Mouse (Mus musculus) adrenal gland, adult 18-20 months (tissue): ENCODE measurements around the gene A230050P20Rik. TPM values are rescaled to one million over a fixed set of nuclear protein-coding genes. Genes with fewer than 3 reads are reported as not detected.
"Not testable (repeated sequence)": the region's sequence is repeated elsewhere in the genome, so short reads cannot be mapped to it uniquely, and the experiment has no call there.

Source experiments
- DNase-seq, 2 experiments: peaks; one replicate each; pipeline ENCODE4 v3.0.0; 2021 to 2022; ENCODE audit warnings: low spot score in 2 of 2
- long read RNA-seq, 2 experiments: library from polyadenylated mRNA; stranded (forward); transcript quantifications; one replicate each; pipeline ENCODE4 v2.0.0; 2021
- total RNA-seq, 2 experiments: library from RNA; stranded (reverse); gene quantifications; 1 replicate in 1 of 2; 2 replicates in 1 of 2; pipeline ENCODE4 v1.2.3; 2021

The A230050P20Rik gene
- total RNA-seq = 10 to 100 TPM; 14.7 to 17.5 TPM
- long read RNA-seq, experiment 1, partial matches to known transcripts = 2 of 18 reads
- long read RNA-seq, experiment 1, other reads (novel, unspliced or antisense) = 10 of 18 reads
- long read RNA-seq, experiment 2, transcript A230050P20Rik-201 (8 exons, 1,683 nt) = major isoform, 14 of 25 reads
- long read RNA-seq, experiment 2, partial matches to known transcripts = 4 of 25 reads
- long read RNA-seq, experiment 2, other reads (novel, unspliced or antisense) = 6 of 25 reads

GRCm38 (mm10) chr9:20868448-20869001 is at the start of gene A230050P20Rik:
Gene A230050P20Rik (plus strand): TSS chr9:20868642.
- peak; percentile 56 to 69 for DNase-seq

DNA sequence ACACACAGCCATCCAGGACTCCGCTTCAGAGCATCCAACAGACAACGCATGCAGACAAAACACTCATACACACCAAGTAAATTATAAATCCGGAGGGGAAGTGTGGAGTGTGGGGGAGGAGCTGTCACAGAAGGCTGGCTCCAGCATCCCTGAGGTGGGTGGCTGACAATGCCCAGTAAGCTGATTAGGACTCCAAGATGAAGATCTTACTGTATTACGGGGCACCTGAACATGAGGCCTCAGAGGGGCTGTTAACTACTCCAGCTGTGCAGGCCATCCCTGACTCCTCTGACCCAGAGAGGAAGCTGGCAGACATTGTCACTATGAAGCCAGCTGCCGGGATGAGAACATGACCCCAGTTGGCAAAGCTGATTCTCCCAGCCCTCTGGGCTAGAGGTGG is 48.4 kb upstream of the A230050P20Rik start:
- no peak for DNase-seq

DNA sequence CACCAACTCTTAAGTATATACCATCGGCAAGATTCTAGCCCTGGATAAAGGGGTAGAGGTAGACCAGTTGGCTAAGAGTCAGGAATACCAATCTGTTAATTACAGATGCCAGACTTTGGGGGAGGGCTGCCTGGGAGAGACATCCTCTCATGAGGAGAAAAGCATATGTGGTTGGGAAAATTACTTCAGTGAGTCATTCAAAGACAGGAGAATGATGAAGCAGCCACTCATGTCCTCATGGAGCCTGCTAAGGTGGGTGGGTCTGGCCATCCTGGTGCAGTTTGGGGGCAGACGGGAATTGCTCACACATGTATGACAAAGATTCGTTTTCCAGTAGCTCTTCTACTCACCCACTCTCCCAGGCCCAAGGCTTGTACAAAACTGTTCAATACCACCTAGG is 45.6 kb upstream of the A230050P20Rik start:
- DNase-seq = no peak

DNA sequence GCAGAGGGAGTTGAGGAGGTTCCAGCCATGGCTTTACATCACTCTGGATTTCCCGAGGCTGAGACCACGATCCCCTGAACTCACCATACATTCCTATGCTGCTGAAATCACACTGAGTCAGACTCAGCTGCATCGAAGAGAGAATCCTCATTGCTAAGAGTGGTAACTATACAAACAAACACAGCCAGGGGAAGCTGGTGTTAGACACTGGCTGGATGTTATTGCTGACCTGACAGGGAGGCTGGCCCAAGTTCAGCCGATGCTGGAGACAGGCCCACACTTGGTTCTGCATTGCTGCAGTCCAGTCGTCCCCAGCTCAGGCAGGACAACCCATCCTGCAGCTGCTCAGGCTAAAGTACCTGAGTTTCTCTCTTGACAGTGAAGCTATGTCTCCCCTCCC is 42.7 kb upstream of the A230050P20Rik start:
- DNase-seq = no peak

- DNase-seq = no peak
These were observed 40.3 kb upstream of the A230050P20Rik start for GRCm38 (mm10) chr9:20828127-20828526.

DNA sequence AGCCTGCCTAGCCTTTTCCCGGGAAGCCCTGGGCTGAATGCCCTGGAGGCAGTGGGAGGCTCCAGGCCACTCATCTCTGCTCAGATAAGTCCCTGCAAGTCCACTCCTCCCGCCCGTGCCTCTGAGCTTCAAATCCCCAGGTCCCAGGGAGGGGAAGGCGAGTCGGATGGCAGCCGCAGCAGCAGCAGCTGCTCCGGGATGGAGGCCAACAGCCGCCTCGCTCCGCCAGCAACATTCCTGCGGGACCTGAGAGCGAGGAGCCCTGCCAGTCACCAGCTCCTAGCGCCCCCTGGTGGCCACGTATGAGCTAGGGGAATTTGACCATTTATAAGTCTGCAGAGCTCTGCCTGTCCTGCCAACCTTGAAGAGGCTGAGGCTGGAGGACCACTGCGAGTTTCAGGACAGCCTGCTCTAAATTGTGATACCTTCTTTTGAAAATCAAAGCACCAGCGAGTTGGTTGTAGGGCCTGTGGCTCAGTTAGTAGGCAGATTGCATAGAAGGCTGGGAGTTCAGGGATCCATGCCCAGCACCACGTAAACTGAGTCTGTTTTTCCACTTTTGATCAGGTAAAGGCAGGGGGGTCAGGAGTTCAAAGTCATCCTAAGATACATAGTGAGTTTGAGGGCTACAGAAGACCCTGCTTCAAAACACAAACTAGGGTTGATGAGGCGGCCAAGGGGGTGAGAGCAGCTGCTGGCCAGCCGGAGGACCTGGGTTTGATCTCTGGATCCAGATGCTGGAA is 37.4 kb upstream of the A230050P20Rik start:
- DNase-seq = peak; percentile 95

GRCm38 (mm10) chr9:20834881-20835280 is 33.6 kb upstream of the A230050P20Rik start:
- DNase-seq = no peak

DNA sequence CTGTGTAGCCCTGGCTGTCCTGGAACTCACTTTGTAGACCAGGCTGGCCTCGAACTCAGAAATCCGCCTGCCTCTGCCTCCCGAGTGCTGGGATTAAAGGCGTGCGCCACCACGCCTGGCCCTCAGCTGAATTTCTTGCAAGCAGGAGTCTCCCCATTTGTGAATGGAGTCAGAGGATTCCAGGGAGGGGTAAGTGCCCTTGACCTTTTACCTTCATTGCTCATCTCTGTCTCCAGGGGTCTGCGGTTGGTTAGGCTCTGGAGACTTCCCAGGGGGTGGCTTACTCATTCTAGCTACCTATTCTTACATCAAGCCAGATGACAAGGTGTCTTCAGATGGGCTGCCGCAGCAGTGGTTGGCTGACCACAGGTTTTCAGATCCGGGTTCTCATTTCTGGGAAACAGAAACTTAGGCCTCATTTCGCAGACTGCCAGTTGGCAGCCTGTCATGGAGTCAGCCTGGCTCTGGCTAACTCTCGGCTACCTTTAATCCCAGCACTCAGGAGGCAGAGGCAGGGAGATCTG is 32.9 kb upstream of the A230050P20Rik start:
- DNase-seq = not testable (repeated sequence)

GRCm38 (mm10) chr9:20837184-20837947 is 31.1 kb upstream of the A230050P20Rik start:
- no peak for DNase-seq

DNA sequence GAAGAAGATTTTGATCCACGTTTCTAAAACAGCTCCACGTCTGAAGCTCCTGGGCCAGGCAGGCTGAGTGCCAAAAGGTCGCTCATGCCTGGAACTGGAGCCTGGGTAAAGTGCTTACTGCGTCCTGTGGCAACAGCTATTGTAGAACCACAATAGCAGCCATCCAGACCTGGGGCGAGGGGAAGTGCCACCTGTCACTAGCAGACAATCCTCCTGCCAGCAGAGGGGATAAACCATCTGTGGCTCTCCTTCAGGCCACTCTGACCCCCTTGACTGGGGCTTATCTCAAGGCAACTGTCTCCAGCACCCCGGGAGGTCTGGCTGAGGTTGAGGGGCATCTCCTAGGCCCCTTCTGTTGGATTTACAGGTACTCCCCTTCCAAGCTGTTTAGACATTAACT is 29.5 kb upstream of the A230050P20Rik start:
- no peak for DNase-seq

- no peak for DNase-seq
These were observed 26.2 kb upstream of the A230050P20Rik start for GRCm38 (mm10) chr9:20842211-20842610.

DNA sequence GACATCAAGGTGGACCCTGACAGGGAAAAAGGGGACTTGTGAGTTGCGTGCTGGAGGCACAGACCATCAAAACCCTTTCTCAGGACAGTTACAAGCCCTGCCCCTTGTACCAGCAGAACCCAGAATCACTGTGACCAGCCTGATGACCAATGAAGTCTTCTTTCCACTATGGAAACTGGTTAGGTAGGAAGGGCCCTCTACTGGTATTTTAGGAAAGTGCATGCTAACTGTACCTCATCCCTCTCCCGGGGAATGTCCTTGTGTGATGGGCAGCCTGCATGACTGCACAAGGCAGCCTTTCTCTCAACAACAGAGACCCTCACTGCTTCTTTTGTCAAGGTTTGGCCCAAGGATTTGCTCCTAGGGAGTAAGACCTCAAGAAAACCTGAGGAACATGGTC is 25.8 kb upstream of the A230050P20Rik start:
- peak in 1 of 2 experiments; percentile 15 for DNase-seq

GRCm38 (mm10) chr9:20850179-20850578 is 18.3 kb upstream of the A230050P20Rik start:
- no peak for DNase-seq

GRCm38 (mm10) chr9:20857131-20857530 is 11.3 kb upstream of the A230050P20Rik start:
- DNase-seq = peak; percentile 31 to 36

GRCm38 (mm10) chr9:20859926-20860325 is 8.5 kb upstream of the A230050P20Rik start:
- DNase-seq = no peak

- peak in 1 of 2 experiments; percentile 57 for DNase-seq
These were observed 6.6 kb upstream of the A230050P20Rik start for GRCm38 (mm10) chr9:20861821-20862220.

DNA sequence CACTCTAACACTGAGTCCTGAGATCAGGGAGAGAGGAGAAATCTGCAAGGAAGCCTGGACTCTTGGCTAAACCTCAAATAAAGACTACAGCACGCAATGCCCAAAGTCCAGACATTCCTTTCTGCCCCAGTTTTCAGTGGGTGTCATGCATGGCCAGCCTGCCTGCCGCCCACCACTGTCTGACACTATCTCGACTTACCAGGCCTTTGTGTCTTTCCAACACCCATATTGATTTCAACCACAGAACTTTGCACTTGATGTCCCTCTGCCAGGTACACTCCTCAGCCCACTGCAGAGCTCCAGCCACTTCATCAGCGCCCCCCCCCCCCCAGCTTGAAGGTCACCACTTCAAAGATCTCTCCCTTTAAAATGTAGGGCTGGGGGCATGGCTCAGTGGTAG is 6.2 kb upstream of the A230050P20Rik start:
- no peak for DNase-seq

DNA sequence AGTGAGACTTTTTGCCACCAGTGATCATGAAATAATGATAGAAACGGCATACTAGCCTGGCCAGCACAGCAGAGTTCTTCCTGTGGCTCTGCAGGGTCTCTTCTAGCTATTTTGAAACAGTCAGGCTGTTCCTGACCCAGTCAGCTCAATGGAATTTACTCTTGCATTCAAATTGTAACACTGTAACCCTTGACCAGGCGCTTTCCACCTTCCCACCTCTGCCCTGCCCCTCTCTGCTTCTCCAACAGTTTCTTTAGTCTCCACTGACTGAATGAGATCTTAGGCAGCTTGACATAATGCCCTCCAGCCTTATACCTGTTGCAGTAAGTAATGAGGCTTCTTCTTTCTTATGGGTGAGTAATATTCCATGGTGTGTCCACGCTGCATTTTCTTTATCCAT is 1.6 kb upstream of the A230050P20Rik start:
- DNase-seq = no peak

DNA sequence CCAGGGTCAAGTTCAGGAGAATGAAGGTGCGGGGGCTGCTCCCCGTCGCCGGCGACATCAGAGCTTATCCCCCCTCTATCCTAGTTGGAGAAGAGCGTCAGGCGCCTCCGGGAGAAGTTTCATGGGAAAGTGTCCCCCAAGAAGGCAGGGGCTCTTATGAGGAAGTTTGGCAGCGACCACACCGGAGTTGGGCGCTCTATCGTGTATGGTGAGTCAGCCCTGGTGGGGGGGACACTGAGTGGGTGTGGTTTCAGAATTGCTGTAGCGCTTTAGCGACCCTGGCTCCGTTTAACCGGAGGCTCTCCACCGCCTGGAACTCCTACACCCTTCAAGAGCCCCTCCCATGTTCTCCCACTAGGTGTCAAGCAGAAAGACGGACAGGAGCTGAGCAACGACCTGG is 804 bp downstream of the A230050P20Rik start:
- DNase-seq = peak in 1 of 2 experiments; percentile 28

DNA sequence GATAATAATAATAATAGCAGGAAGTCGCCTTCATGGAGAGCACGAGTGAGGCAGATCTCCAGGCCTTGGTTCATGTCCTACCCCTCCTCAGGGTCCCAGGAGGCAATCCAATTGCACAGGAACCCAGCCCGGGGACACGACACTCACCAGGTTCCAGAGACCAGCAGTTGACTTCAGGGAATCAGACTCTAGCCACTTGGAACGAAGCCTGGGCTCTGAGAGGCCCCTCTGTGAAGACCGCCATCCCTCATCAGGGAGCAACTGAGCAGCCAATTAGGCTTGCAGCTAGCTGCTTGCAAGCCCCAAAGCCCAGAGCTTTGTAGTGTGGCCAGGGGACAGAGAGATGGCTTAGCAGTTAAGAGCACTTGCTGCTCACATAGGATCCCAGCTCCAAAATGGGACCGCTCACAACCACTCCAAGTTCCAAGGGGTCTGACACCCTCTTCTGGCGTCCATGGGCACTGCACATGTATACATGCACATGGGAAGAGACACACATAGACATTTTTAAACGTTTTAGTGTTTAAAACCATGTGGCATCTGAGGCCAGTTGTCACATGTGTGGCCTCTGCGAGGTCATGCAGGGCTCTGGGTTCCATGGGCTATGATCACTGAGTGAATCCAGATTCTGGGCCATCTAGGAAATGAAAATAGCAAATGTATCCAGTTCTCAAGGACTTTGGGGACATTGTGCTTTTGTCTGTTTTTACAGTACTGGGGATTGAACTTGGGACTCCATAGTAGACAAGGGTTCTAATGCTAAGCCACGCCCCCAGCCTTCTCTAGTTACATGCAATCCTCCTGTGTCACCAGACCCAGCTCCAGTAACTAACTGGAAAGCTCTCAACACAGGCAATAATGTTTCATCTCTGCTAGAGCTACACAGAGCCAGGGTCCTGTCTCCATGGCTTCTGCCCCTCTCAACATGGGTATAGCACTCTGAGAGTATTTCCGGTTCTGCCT is 2.0 kb downstream of the A230050P20Rik start:
- no peak for DNase-seq
